Mouse (Mus musculus) intestine, embryonic 16.5 days (tissue): ENCODE measurements around the gene Otulin. TPM values are rescaled to one million over a fixed set of nuclear protein-coding genes. Genes with fewer than 3 reads are reported as not detected.

Experiments used
- ATAC-seq: fragments of 200-750 bp; cut with Nextera tagmentation; 2 replicates; pipeline ENCODE4 v1.8.0; 2017; ENCODE audit warnings: moderate TSS enrichment, moderate library complexity
- H3K27ac ChIP-seq: fragments of 300-500 bp; sonication (generic); 2 replicates; pipeline ENCODE4 v1.5.1; 2014; ENCODE audit warnings: mild to moderate bottlenecking, low read length
- H3K27me3 ChIP-seq: fragments of 300-500 bp; sonication (generic); replicated peaks from 2 replicates; pipeline ENCODE4 v1.6.1; 2014; ENCODE audit warnings: low read length, control low read depth, mixed read lengths; ENCODE audit not compliant: control insufficient read depth, insufficient read depth
- H3K36me3 ChIP-seq: fragments of 300-500 bp; sonication (generic); 2 replicates; pipeline ENCODE4 v1.6.1; 2014; ENCODE audit warnings: low read length, control low read depth; ENCODE audit not compliant: control insufficient read depth, insufficient read depth
- H3K4me1 ChIP-seq: fragments of 300-500 bp; sonication (generic); 2 replicates; pipeline ENCODE4 v1.6.1; 2014; ENCODE audit warnings: low read length, control low read depth, mixed read lengths; ENCODE audit not compliant: control insufficient read depth, insufficient read depth
- H3K4me2 ChIP-seq: fragments of 300-500 bp; sonication (generic); 2 replicates; pipeline ENCODE4 v1.6.1; 2014; ENCODE audit warnings: low read depth, low read length, control low read depth
- H3K4me3 ChIP-seq: fragments of 300-500 bp; sonication (generic); 2 replicates; pipeline ENCODE4 v1.5.1; 2014; ENCODE audit warnings: mild to moderate bottlenecking, low read length
- H3K9ac ChIP-seq: fragments of 300-500 bp; sonication (generic); 2 replicates; pipeline ENCODE4 v1.6.1; 2014; ENCODE audit warnings: low read depth, low read length
- H3K9me3 ChIP-seq: fragments of 300-500 bp; sonication (generic); 2 replicates; pipeline ENCODE4 v1.6.1; 2016; ENCODE audit warnings: low read length, control low read depth; ENCODE audit not compliant: control insufficient read depth
- WGBS: fragments of 180-500 bp; shearing (Covaris S2); extraction: QIAGEN DNeasy Blood & Tissue Kit; methylation state at CpG from one replicate; pipeline ENCODE4 v1.1.7; 2014; 5-methylcytosine and 5-hydroxymethylcytosine counted together
- polyA plus RNA-seq: library from polyadenylated mRNA; unstranded; fragments of >200 nt; fragmentation: Nextera tagmentation; extraction: Ambion mirVana; gene quantifications from 2 replicates; pipeline ENCODE4 v1.2.1, GENCODE M21; 2015

Otulin gene
- polyA plus RNA-seq, 1 experiment from 2014 or later: 4.7 TPM

GRCm38 (mm10) chr15:27642895-27643294 is 12.4 kb upstream of the Otulin start:
- no peak overlapping the region for H3K27ac ChIP-seq
- no peaks in the 10 kb centered on the region for H3K36me3 ChIP-seq
- 91% methylated on average over 3 of the region's 3 CpGs for WGBS
- H3K27me3 ChIP-seq: no peaks in the 10 kb centered on the region
- H3K4me3 ChIP-seq: no peak overlapping the region
- H3K4me1 ChIP-seq: no peaks in the 10 kb centered on the region
- H3K4me2 ChIP-seq: no peak overlapping the region
- ATAC-seq: no peak
- H3K9ac ChIP-seq: no peak overlapping the region
- no peaks in the 10 kb centered on the region for H3K9me3 ChIP-seq

- Histone ChIP-seq H3K36me3 (no peaks in the 10 kb centered on the region), H3K9ac (no peak overlapping the region), H3K9me3 (no peaks in the 10 kb centered on the region), H3K4me1 (no peaks in the 10 kb centered on the region), H3K4me3 (no peak overlapping the region), H3K4me2 (no peak overlapping the region), H3K27me3 (no peaks in the 10 kb centered on the region), H3K27ac (no peak overlapping the region)
- ATAC-seq: no peak
- 55% methylated on average over 12 of the region's 12 CpGs for WGBS
Observed at GRCm38 (mm10) chr15:27641171-27641570, 10.7 kb upstream of the Otulin start.

DNA sequence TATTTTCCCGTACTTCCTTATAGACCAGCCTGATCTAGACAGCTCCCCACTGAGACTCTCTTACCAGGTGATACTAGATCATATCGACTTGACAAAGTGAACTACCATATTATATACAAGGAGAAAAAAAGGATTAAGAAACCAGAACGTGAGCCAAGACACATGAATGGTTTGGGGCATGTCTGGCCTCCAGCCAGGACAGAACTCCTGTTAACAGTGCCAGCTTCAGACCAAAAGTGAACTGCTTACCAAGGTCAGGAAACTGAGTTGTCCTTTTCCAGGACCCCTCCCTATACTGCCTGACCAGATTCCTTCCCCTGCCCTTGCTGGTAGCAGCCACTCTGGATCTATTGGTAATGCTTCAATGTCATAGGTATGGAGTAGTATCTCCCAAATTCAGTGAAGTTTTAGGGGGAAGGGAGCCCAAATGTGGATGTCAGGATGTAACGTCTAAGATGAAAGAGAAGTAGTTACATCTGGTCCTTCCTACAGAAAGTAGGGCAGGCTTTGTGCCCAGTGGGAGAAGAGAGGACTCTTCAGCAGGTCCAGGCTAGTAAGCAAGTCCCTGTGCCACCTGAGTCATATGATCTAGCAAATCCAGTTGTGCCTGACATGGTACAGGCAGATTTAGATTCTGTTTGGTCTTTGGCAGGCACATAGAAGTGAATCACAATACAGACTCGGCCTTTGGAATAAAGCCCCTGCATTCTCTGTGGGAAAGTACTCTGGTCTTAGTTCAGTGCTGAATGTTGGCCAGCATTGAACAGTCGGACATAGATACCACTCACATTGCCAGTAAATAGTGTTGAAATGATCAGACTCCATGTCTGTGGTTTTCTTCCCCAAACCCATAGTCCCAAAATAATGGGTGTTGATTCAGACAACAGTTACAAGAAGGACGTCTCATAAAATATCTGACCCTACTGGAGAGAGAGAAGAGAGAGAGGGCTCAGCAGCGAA is 3.7 kb upstream of the Otulin start:
- H3K9ac ChIP-seq: no peak overlapping the region
- no peaks in the 10 kb centered on the region for H3K27me3 ChIP-seq
- H3K4me3 ChIP-seq: no peak overlapping the region
- no peak overlapping the region for H3K27ac ChIP-seq
- no peak overlapping the region for H3K4me2 ChIP-seq
- H3K36me3 ChIP-seq: no peaks in the 10 kb centered on the region
- WGBS: 78% methylated on average over 8 of the region's 8 CpGs
- H3K4me1 ChIP-seq: peaks cover 6% of the 10 kb centered on the region
- H3K9me3 ChIP-seq: no peaks in the 10 kb centered on the region
- ATAC-seq: no peak

- ATAC-seq: peak; percentile 68
- 2% methylated on average over 39 of the region's 53 CpGs for WGBS
- H3K4me3 ChIP-seq: peak overlapping the region; percentile 92
- peak overlapping the region; percentile 54 for H3K27ac ChIP-seq
- peak overlapping the region; percentile 92 for H3K9ac ChIP-seq
- H3K36me3 ChIP-seq: no peaks in the 10 kb centered on the region
- H3K9me3 ChIP-seq: no peaks in the 10 kb centered on the region
- no peaks in the 10 kb centered on the region for H3K27me3 ChIP-seq
- peaks cover 15% of the 10 kb centered on the region for H3K4me1 ChIP-seq
- H3K4me2 ChIP-seq: peak overlapping the region; percentile 77
Observed at GRCm38 (mm10) chr15:27629800-27630600, 493 bp downstream of the Otulin start.

DNA sequence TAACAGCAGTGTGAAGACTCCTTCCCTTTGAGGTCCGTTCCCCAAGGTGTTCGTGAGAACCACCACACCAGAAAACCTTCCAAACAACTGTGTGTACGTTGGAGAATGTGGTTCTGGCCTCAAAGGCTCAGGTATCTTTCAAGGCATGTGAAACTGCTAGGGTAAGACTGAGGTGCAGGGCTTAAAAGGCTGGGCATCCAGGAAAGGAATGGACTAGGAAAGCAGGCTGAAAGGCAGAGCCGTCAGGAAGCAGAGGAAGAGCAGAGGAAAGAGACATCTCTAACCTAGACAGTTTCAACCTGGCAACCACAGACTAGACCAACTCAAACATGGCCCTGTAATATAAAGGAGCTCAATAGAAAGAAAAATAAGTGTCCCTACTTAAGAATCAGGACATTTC is 1.4 kb downstream of the Otulin start:
- Histone ChIP-seq H3K9me3 (no peaks in the 10 kb centered on the region), H3K4me3 (no peak overlapping the region), H3K9ac (peak overlapping the region; percentile 23; the same call in 1 of the 2 replicates), H3K27ac (no peak overlapping the region), H3K4me1 (peaks cover 15% of the 10 kb centered on the region), H3K36me3 (no peaks in the 10 kb centered on the region), H3K27me3 (no peaks in the 10 kb centered on the region), H3K4me2 (peak overlapping the region; percentile 77)
- no peak for ATAC-seq
- whole genome bisulfite sequencing: 62% methylated on average over 4 of the region's 4 CpGs

GRCm38 (mm10) chr15:27627794-27628193 is 2.7 kb downstream of the Otulin start:
- no peak overlapping the region for H3K9ac ChIP-seq
- H3K4me1 ChIP-seq: peaks cover 15% of the 10 kb centered on the region
- no peak overlapping the region for H3K4me3 ChIP-seq
- no peaks in the 10 kb centered on the region for H3K36me3 ChIP-seq
- H3K27me3 ChIP-seq: no peaks in the 10 kb centered on the region
- 88% methylated on average over 9 of the region's 9 CpGs for WGBS
- H3K9me3 ChIP-seq: no peaks in the 10 kb centered on the region
- no peak overlapping the region for H3K27ac ChIP-seq
- no peak overlapping the region for H3K4me2 ChIP-seq
- ATAC-seq: no peak

DNA sequence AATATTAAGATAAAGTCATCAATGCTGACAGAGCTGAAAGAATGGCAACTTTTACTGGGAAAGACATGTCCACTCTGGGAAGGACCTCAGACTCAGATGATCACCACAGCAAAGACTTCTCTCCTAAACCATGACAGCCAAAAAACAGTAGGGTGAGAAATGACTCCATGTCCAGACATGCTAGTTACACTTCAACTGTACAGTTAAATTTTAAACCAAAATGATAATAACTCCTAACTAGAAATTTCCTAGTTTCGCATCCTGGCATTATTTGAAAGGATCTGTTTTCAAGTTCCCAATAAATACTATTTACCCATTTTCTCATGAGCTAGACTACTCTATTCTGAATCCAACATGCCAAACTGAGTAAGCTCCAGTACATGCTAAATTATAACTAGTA is 4.2 kb downstream of the Otulin start:
- Histone ChIP-seq H3K9ac (no peak overlapping the region), H3K27ac (no peak overlapping the region), H3K9me3 (no peaks in the 10 kb centered on the region), H3K4me1 (peaks cover 15% of the 10 kb centered on the region), H3K4me2 (no peak overlapping the region), H3K36me3 (no peaks in the 10 kb centered on the region; the same call in 1 of the 2 replicates), H3K4me3 (no peak overlapping the region), H3K27me3 (no peaks in the 10 kb centered on the region)
- ATAC-seq: no peak
- 75% methylated on average over 1 of the region's 1 CpGs for WGBS

DNA sequence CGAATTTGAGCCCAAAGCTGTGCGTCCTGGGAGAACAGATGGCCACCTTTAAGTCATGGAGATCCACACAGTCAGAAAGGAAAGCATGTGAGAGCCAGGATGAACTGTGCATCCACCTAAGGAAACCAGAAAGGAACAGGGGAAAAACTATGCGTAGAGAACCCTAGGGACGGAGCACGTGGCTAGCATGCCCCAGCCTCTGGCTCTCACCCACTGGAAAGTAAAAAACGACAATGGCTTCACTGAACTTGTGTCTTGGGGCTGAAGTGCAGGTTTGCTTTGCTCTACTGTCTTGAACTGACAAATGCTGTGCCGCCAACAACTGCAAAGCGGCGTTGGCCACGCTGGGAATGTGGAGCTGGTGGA is 4.6 kb downstream of the Otulin start:
- WGBS: 91% methylated on average over 10 of the region's 10 CpGs
- Histone ChIP-seq H3K4me3 (no peak overlapping the region), H3K4me2 (no peak overlapping the region), H3K27ac (no peak overlapping the region), H3K36me3 (no peaks in the 10 kb centered on the region; the same call in 1 of the 2 replicates), H3K4me1 (peaks cover 13% of the 10 kb centered on the region), H3K9ac (no peak overlapping the region), H3K9me3 (no peaks in the 10 kb centered on the region), H3K27me3 (no peaks in the 10 kb centered on the region)
- ATAC-seq: no peak
